Mouse (Mus musculus) liver, embryonic 11.5 days (tissue): ENCODE measurements around the gene Vwf. TPM values are rescaled to one million over a fixed set of nuclear protein-coding genes. Genes with fewer than 3 reads are reported as not detected.

Experiments
- ATAC-seq: fragments of 200-750 bp; cut with Nextera tagmentation; replicated peaks from 2 replicates; pipeline ENCODE4 v1.8.0; 2017; ENCODE audit warnings: moderate number of reproducible peaks, mild to moderate bottlenecking, moderate TSS enrichment, moderate library complexity; ENCODE audit not compliant: low FRiP score
- DNase-seq: peaks from one replicate; pipeline ENCODE4 v3.0.0-alpha.2; 2017; ENCODE audit warnings: low spot score
- H3K27ac ChIP-seq: fragments of 300-500 bp; sonication (generic); 2 replicates; pipeline ENCODE4 v1.5.1; 2014; ENCODE audit warnings: mild to moderate bottlenecking, low read depth, low read length, control low read depth
- H3K27me3 ChIP-seq: fragments of 300-500 bp; sonication (generic); replicated peaks from 2 replicates; pipeline ENCODE4 v1.6.1; 2014; ENCODE audit warnings: low read length, mixed read lengths; ENCODE audit not compliant: control insufficient read depth, insufficient read depth
- H3K36me3 ChIP-seq: fragments of 300-500 bp; sonication (generic); 2 replicates; pipeline ENCODE4 v1.6.1; 2014; ENCODE audit warnings: mild to moderate bottlenecking, low read length, moderate library complexity, mixed read lengths; ENCODE audit not compliant: control insufficient read depth, insufficient read depth
- H3K4me1 ChIP-seq: fragments of 300-500 bp; sonication (generic); replicated peaks from 2 replicates; pipeline ENCODE4 v1.6.1; 2014; ENCODE audit warnings: low read length, mixed read lengths; ENCODE audit not compliant: control insufficient read depth, insufficient read depth
- H3K4me2 ChIP-seq: fragments of 300-500 bp; sonication (generic); 2 replicates; pipeline ENCODE4 v1.6.1; 2014; ENCODE audit warnings: mild to moderate bottlenecking, control low read depth, moderate library complexity
- H3K4me3 ChIP-seq: fragments of 300-500 bp; sonication (generic); 2 replicates; pipeline ENCODE4 v1.5.1; 2014; ENCODE audit warnings: low read depth, low read length, control low read depth
- H3K9ac ChIP-seq: fragments of 300-500 bp; sonication (generic); 2 replicates; pipeline ENCODE4 v1.6.1; 2014; ENCODE audit warnings: low read depth, low read length, control low read depth
- H3K9me3 ChIP-seq: fragments of 300-500 bp; sonication (generic); 2 replicates; pipeline ENCODE4 v1.6.1; 2016; ENCODE audit warnings: low read length, inconsistent platforms, mixed read lengths; ENCODE audit not compliant: control insufficient read depth
- WGBS: fragments of 180-500 bp; shearing (Covaris S2); extraction: QIAGEN DNeasy Blood & Tissue Kit; methylation state at CpG from one replicate; pipeline ENCODE4 v1.1.7; 2014; 5-methylcytosine and 5-hydroxymethylcytosine counted together
- polyA plus RNA-seq: library from polyadenylated mRNA; unstranded; fragments of >200 nt; fragmentation: Nextera tagmentation; extraction: Ambion mirVana; gene quantifications from 2 replicates; pipeline ENCODE4 v1.2.1, GENCODE M21; 2014

Gene Vwf
- polyA plus RNA-seq, 1 experiment from 2014 or later: 32.4 TPM

DNA sequence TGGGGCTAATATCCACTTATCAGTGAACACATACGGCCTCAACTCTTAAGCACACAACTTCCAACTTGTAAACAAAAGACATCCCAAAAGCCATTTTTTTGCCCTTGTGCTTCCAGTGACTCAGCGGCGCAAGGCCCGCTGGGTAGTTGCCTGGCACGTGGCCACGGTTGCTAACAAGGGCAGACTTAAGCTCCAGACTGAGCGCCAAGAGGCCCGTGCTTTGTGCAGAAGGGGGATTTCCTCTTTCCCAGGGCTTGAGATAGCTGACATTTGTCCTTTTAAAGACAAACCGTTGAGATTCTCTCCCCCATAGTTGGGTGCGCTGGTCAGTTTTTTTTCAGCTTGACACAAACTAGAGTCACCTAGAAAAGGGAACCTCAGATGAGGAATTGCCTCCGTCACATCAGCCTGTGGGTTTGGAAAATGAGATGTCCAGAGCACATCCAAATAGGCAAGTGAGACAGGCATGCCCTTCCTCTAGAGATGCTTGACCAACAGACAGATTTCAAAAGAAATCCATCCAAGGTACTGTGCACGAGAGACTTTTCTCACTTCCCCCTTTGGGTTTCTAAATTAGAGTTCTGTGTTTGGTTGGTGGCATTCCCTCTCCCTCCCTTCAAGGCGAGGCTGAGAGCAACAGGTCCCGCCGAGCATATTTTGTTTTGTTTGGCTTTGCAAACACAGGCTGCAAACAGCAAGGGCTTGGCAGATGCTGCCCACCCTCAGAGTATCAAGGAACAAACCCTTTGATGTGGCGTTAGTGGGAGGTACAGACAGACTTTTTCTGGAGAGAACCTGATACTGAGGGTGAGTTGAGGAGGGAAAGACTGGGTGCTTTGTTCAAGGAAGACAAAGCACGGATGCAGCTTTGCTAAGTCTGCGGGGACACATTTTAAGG lies 26.0 kb downstream of the Vwf start:
- Histone ChIP-seq H3K27me3 (no peaks in the 10 kb centered on the region), H3K9ac (peak overlapping the region; percentile 64), H3K4me1 (peaks cover 33% of the 10 kb centered on the region), H3K4me2 (peak overlapping the region; percentile 88), H3K4me3 (peak overlapping the region; percentile 50), H3K9me3 (no peaks in the 10 kb centered on the region), H3K36me3 (no peaks in the 10 kb centered on the region), H3K27ac (peak overlapping the region; percentile 80)
- ATAC-seq (peak; percentile 9), DNase-seq (no peak)
- WGBS: 35% methylated on average over 18 of the region's 18 CpGs

DNA sequence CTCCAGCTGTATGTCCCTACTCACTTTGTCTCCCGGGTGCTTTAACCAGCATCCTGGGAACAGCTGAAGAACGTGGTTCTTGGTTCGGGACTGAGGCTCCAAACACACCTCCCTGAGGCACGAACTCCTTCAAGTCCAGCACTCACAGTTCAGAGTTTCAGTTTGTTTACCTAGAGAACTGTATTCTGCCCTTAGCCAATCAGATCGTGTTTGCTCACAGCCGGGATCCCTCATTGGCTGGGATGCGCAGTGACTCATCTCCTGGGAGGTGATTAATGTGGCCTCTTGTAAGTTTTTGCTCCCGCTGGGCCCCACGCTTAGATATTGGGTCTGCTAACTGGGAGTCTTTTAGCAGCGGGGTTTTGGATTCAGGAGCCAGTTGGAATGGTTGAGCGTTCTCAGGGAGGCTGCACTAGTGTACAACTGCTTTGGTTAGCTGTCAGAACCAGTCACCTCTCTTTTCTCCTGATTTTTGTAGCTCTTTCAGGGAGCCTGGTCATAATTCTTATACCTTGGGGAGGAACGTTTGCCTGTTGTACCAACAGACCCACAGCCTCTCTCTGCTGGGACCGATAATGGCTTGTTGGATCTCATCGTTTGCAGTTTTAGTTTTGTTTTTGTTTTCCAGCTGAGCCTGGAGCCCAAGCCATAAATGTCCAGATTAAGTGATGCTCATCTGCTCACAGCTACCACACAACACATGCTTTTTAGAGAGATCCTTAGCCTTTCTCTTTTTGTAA lies 26.8 kb downstream of the Vwf start:
- peak overlapping the region; percentile 88 for H3K4me2 ChIP-seq
- peaks cover 26% of the 10 kb centered on the region for H3K4me1 ChIP-seq
- peak overlapping the region; percentile 64 for H3K9ac ChIP-seq
- H3K4me3 ChIP-seq: peak overlapping the region; percentile 50
- ATAC-seq (peak; percentile 96), DNase-seq (peak; percentile 80)
- no peaks in the 10 kb centered on the region for H3K9me3 ChIP-seq
- no peaks in the 10 kb centered on the region for H3K36me3 ChIP-seq
- 4% methylated on average over 14 of the region's 14 CpGs for WGBS
- H3K27ac ChIP-seq: peak overlapping the region; percentile 80
- no peaks in the 10 kb centered on the region for H3K27me3 ChIP-seq

DNA sequence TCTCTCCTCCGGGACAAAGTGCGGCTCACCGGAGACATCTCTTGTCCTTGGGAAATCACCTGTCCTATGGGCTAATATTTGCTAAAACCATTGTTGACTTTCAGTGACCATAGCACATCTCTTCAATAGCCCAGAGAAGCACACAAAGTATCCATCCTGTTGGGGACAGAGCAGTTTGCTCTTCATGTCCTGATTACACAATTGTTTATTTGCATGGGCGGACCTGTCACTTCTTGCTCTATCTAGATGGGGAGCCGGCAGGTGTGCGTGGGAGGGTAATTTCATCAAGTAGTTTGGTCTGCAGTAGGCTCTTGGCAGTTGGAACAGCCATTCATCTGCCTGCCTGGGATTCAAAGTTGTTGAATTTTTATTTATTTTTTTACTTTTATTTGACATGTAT lies 28.5 kb downstream of the Vwf start:
- no peaks in the 10 kb centered on the region for H3K27me3 ChIP-seq
- H3K4me1 ChIP-seq: peaks cover 24% of the 10 kb centered on the region
- H3K9me3 ChIP-seq: no peaks in the 10 kb centered on the region
- H3K4me3 ChIP-seq: no peak overlapping the region
- no peak overlapping the region for H3K4me2 ChIP-seq
- H3K9ac ChIP-seq: no peak overlapping the region
- no peak overlapping the region for H3K27ac ChIP-seq
- no peaks in the 10 kb centered on the region for H3K36me3 ChIP-seq
- WGBS: 81% methylated on average over 6 of the region's 6 CpGs
- no peak for ATAC-seq
- DNase-seq: no peak

DNA sequence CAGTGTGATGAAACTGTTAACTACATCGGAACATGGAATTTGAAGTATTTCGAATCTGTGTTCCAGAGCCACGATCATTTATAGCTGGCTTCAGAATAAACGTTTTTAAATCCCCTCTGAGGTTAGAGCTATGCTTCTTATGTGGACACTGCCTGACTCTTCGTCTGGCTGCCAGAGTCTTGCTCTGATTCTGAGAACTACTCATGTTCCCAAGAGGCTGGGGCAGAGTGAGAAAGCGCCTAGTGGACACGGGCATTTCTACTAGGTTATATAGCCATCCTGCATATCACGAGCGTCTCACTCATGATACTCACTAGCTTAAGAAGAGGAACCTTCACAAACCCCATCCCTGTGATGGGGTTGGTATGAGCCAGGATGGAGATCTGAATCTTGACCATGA lies 30.7 kb downstream of the Vwf start:
- DNase-seq: no peak
- no peaks in the 10 kb centered on the region for H3K27me3 ChIP-seq
- H3K4me2 ChIP-seq: no peak overlapping the region
- no peak overlapping the region for H3K9ac ChIP-seq
- no peak overlapping the region for H3K27ac ChIP-seq
- no peak overlapping the region for H3K4me3 ChIP-seq
- peaks cover 21% of the 10 kb centered on the region for H3K4me1 ChIP-seq
- no peak for ATAC-seq
- H3K9me3 ChIP-seq: no peaks in the 10 kb centered on the region
- WGBS: 80% methylated on average over 9 of the region's 9 CpGs
- no peaks in the 10 kb centered on the region for H3K36me3 ChIP-seq

DNA sequence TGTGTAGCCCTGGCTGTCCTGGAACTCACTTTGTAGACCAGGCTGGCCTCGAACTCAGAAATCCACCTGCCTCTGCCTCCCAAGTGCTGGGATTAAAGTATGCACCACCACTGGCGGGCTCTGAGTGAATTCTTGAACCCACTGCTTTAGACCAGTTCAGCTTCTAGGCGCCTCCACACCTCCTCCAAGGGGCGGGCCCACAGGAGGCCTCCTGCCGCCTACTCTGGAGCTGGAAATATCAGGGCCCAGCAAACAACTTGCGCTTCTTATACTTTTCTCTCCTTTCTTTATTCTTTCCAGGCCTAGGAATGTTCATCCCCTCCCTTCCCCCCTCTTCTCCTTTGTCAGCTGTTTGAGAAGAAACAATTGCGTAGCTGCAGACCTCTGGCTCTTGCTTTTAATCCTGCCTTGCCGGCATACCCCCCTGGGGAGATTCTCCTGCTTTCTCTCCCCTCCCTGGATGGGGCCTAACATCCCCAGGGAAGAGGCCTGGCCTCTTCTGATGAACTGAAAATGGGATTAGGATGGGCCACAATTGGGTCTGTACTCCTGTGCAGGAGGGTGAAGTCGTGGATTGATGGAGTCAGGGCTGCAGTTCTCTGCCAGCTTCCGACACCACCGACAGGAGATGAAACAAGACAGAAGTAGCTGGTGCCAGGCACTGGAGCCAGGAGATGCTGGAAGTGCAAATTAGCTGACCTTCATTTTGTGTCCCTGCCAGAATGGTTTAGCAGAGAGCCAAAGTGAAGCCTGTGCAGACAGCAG lies 31.5 kb downstream of the Vwf start:
- no peak overlapping the region for H3K4me2 ChIP-seq
- H3K9ac ChIP-seq: no peak overlapping the region
- H3K27me3 ChIP-seq: no peaks in the 10 kb centered on the region
- DNase-seq (no peak), ATAC-seq (no peak)
- H3K36me3 ChIP-seq: no peaks in the 10 kb centered on the region
- 61% methylated on average over 11 of the region's 11 CpGs for WGBS
- no peak overlapping the region for H3K27ac ChIP-seq
- no peak overlapping the region for H3K4me3 ChIP-seq
- peaks cover 16% of the 10 kb centered on the region for H3K4me1 ChIP-seq
- H3K9me3 ChIP-seq: no peaks in the 10 kb centered on the region

DNA sequence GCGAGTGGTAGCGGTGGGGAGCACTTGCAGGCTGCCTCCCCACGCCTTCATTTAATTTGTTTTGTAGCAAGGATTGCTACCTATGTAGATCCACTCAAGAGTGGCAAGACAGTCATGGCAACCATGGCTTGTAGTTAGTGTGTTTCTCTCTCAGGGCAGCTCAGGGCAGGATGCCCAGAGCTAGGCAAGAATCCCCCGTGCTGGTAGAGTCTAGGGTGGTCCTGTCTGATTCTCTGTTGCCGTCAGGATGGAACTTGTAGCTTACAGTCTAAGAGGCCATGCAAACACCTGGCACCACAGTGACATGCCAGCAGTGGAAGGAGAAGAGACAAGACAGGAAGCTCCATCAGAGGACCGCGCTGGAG lies 32.1 kb downstream of the Vwf start:
- WGBS: 84% methylated on average over 7 of the region's 7 CpGs

DNA sequence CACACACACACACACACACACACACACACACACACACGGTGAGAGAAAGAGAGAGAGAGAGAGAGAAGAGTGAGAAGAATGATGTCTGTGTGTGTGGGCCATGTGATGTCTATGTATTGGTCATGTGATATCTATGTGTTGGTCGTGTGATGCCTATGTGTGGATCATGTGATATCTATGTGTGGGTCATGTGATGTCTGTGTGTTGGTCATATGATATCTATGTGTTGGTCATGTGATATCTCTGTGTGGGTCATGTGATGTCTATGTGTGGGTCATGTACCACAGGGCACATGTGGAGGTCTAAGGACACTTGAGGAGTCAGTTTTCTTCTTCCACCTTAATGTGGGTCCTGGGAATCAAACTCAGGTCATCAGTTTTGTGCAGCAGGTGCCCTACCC lies 33.3 kb downstream of the Vwf start:
- H3K4me1 ChIP-seq: peaks cover 3% of the 10 kb centered on the region; the same call in 1 of the 2 replicates
- no peak for ATAC-seq
- H3K27me3 ChIP-seq: no peaks in the 10 kb centered on the region
- no peaks in the 10 kb centered on the region for H3K9me3 ChIP-seq
- H3K27ac ChIP-seq: no peak overlapping the region
- DNase-seq: no peak
- no peak overlapping the region for H3K9ac ChIP-seq
- no peak overlapping the region for H3K4me3 ChIP-seq
- no peaks in the 10 kb centered on the region for H3K36me3 ChIP-seq
- no peak overlapping the region for H3K4me2 ChIP-seq
- WGBS: 96% methylated on average over 2 of the region's 2 CpGs

More for the DNA sequence above, 32.1 kb downstream of the Vwf start:
- ATAC-seq (no peak), DNase-seq (no peak)
- H3K36me3 ChIP-seq: no peaks in the 10 kb centered on the region
- no peaks in the 10 kb centered on the region for H3K27me3 ChIP-seq
- H3K9ac ChIP-seq: no peak overlapping the region
- no peaks in the 10 kb centered on the region for H3K9me3 ChIP-seq
- no peak overlapping the region for H3K4me3 ChIP-seq
- H3K4me1 ChIP-seq: peaks cover 13% of the 10 kb centered on the region
- no peak overlapping the region for H3K4me2 ChIP-seq
- no peak overlapping the region for H3K27ac ChIP-seq

DNA sequence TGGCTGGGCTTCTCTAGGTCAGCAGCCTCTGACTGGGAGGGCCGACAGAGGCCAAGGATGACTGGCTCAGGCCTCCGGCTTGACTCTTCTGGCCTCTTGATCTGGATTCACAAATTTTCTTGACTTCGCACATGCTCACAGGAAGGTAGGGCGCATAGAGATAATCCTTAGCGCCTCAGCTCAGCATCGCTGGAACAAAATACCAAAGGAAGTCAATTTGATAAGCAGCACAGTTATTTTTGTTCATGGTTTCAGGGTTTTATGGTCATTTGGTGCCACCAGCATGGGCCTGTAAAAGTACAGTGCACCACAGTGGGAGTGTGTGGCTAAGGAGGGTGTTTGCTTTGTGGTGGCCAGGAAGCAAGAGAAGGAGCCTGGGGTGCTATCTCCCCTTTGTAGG lies 37.1 kb downstream of the Vwf start:
- H3K4me2 ChIP-seq: no peak overlapping the region
- peak; percentile 51 for ATAC-seq
- H3K27me3 ChIP-seq: no peaks in the 10 kb centered on the region
- no peak for DNase-seq
- H3K9ac ChIP-seq: no peak overlapping the region
- H3K4me3 ChIP-seq: no peak overlapping the region
- H3K4me1 ChIP-seq: peaks cover 2% of the 10 kb centered on the region; the same call in 1 of the 2 replicates
- H3K9me3 ChIP-seq: no peaks in the 10 kb centered on the region
- WGBS: 60% methylated on average over 6 of the region's 6 CpGs
- H3K27ac ChIP-seq: peak overlapping the region; percentile 32; the same call in 1 of the 2 replicates
- H3K36me3 ChIP-seq: no peaks in the 10 kb centered on the region
